Mouse (Mus musculus) urinary bladder, adult 2 months (tissue): ENCODE measurements around the gene Olfr503. TPM values are rescaled to one million over a fixed set of nuclear protein-coding genes. Genes with fewer than 3 reads are reported as not detected.
"Not testable (repeated sequence)": the region's sequence is repeated elsewhere in the genome, so short reads cannot be mapped to it uniquely, and the experiment has no call there.

Experiments
- DNase-seq: peaks from one replicate; pipeline ENCODE4 v3.0.0; 2022; ENCODE audit warnings: low spot score
- polyA plus RNA-seq: library from polyadenylated mRNA; depleted of rRNA; stranded (reverse); fragments of >200 nt; gene quantifications from 2 replicates; pipeline ENCODE4 v1.2.3, GENCODE M21; 2012; rRNA removed

Olfr503 gene
- polyA plus RNA-seq = not detected in 2 replicates

- not testable (repeated sequence) for DNase-seq
These were observed at the start of gene Olfr503 for GRCm38 (mm10) chr7:108544227-108544626. Gene Olfr503, plus strand, starts transcription at chr7:108544527.

- no peak for DNase-seq
These were observed 19.4 kb upstream of the Olfr503 start, which contains the start of gene Olfr502 for GRCm38 (mm10) chr7:108524965-108525364. Gene Olfr502, minus strand, starts transcription at chr7:108525065.

GRCm38 (mm10) chr7:108542416-108542815 lies 1.9 kb upstream of the Olfr503 start:
- no peak for DNase-seq

GRCm38 (mm10) chr7:108565693-108566092 lies 21.4 kb downstream of the Olfr503 start, which contains the start of gene Olfr504:
Gene Olfr504, minus strand, starts transcription at chr7:108565793.
- no peak for DNase-seq

- no peak for DNase-seq
These were observed 45.5 kb downstream of the Olfr503 start for GRCm38 (mm10) chr7:108589797-108590196.

Other genes with a start within 250 kb of the Olfr503 start
- not detected in 2 replicates for gene Olfr491, start 231.1 kb upstream of the Olfr503 start, polyA plus RNA-seq
- not detected in 2 replicates for gene Olfr492, start 220.9 kb upstream of the Olfr503 start, polyA plus RNA-seq
- gene Olfr493, start 197.5 kb upstream of the Olfr503 start, polyA plus RNA-seq = not detected in 2 replicates
- gene Olfr494, start 179.2 kb upstream of the Olfr503 start, polyA plus RNA-seq = not detected in 2 replicates
- not detected in 2 replicates for gene Olfr495, start 151.4 kb upstream of the Olfr503 start, polyA plus RNA-seq
- gene Olfr497, start 124.1 kb upstream of the Olfr503 start, polyA plus RNA-seq = not detected in 2 replicates
- gene Olfr498, start 79.2 kb upstream of the Olfr503 start, polyA plus RNA-seq = not detected in 2 replicates
- gene Olfr502, start 19.5 kb upstream of the Olfr503 start, polyA plus RNA-seq = not detected in 2 replicates
- not detected in 2 replicates for gene Olfr504, start 21.3 kb downstream of the Olfr503 start, polyA plus RNA-seq
- gene Olfr506, start 66.3 kb downstream of the Olfr503 start, polyA plus RNA-seq = not detected in 2 replicates
- not detected in 2 replicates for gene Olfr507, start 77.3 kb downstream of the Olfr503 start, polyA plus RNA-seq
- gene Olfr508, start 85.5 kb downstream of the Olfr503 start, polyA plus RNA-seq = not detected in 2 replicates
- not detected in 2 replicates for gene Olfr509, start 107.4 kb downstream of the Olfr503 start, polyA plus RNA-seq
- not detected in 2 replicates for gene Olfr510, start 121.9 kb downstream of the Olfr503 start, polyA plus RNA-seq
- not detected in 2 replicates for gene Olfr512, start 168.8 kb downstream of the Olfr503 start, polyA plus RNA-seq
- gene Olfr513, start 206.4 kb downstream of the Olfr503 start, polyA plus RNA-seq = not detected in 2 replicates